Mouse (Mus musculus) liver, postnatal 0 days (tissue): Measurements from ENCODE around the gene Nmnat2.

Experiments
- CTCF ChIP-seq: sonication (generic); IDR thresholded peaks from 2 replicates; pipeline ENCODE4 v1.5.1; 2016; ENCODE audit warnings: antibody characterized with exemption, low read depth
- EP300 ChIP-seq: IDR thresholded peaks from 2 replicates; pipeline ENCODE4 v1.6.1; 2016; ENCODE audit warnings: antibody characterized with exemption, low read depth, mild to moderate bottlenecking

DNA sequence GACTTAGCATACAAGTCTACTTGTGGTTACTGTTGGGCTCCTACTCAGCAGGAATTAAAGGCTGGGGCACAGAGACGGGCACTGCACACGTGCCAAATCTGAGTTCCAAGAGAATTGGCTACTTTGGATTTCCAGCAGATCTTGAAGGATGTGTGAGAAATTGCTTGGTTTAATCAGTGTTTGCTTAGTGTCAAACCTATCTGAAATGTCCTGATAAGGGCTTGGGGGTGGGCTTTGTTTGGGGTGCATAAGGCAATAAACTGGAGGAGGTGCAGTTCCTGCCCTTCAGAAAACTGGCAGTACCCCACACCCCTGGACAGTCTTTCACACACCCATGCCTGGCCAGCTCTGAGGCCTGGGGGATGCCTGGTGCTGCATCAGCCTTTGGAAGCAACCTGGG lies 94.7 kb downstream of the Nmnat2 start:
- no peak for TF ChIP-seq CTCF
- TF ChIP-seq EP300 = no peak
